Mouse (Mus musculus): ENCODE measurements at regions not wholly inside any gene's neighbourhood (a gene's known extent, or its start where the extent isn't known, plus 50 kb on each side); places are given as distances from the start of the nearest gene placed in this dataset.
"Not testable (repeated sequence)": the region's sequence is repeated elsewhere in the genome, so short reads cannot be mapped to it uniquely, and the experiment has no call there.

DNA sequence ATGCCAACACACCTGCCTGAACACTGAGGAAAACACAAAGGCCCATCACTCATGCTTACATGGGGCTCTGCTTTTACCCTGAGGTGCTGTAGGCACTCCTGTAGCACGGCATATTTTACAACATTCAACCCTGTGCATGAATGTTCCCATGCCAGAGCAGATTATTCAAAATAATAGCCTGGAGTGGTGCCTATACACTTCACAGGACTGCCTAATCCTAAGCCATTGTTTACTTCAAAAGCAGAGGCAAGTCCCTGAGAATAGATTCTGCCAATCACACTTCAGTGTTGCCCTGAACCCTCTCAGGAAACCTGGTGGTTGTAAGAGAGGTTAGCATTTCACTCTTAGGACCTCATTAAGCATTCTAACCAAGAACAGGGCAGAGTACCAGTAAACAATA is 828.1 kb downstream of the Ttll7 start:
- Histone ChIP-seq H3K36me3 (ENCODE audit: control insufficient read depth, insufficient read depth, low read length) (no peaks in the 10 kb centered on the region), H3K27ac (ENCODE audit: low read length) (no peak overlapping the region), H3K9ac (ENCODE audit: low read length) (no peak overlapping the region), H3K4me3 (replicated peaks; ENCODE audit: low read length) (no peak overlapping the region), H3K27me3 (ENCODE audit: control insufficient read depth, insufficient read depth, low read length) (no peaks in the 10 kb centered on the region), H3K4me1 (ENCODE audit: control insufficient read depth, insufficient read depth, low read length) (no peaks in the 10 kb centered on the region), H3K4me2 (ENCODE audit: low read depth, low read length) (no peak overlapping the region), H3K9me3 (replicated peaks; ENCODE audit: control insufficient read depth, low read length) (no peaks in the 10 kb centered on the region)
- no peak for ATAC-seq (ENCODE audit: insufficient read depth, low FRiP score)
- WGBS, result 64% methylated on average over 1 of the region's 1 CpGs

GRCm38 (mm10) chr3:147662572-147662971 is 810.4 kb downstream of the Ttll7 start:
- H3K9me3 ChIP-seq (replicated peaks; ENCODE audit: control insufficient read depth, low read length), result no peaks in the 10 kb centered on the region
- no peaks in the 10 kb centered on the region for H3K4me1 ChIP-seq (ENCODE audit: control insufficient read depth, insufficient read depth, low read length)
- H3K4me3 ChIP-seq (replicated peaks; ENCODE audit: low read length), result no peak overlapping the region
- no peaks in the 10 kb centered on the region for H3K27me3 ChIP-seq (ENCODE audit: control insufficient read depth, insufficient read depth, low read length)
- no peak overlapping the region for H3K4me2 ChIP-seq (ENCODE audit: low read depth, low read length)
- 67% methylated on average over 3 of the region's 3 CpGs for WGBS
- no peak overlapping the region for H3K9ac ChIP-seq (ENCODE audit: low read length)
- H3K36me3 ChIP-seq (ENCODE audit: control insufficient read depth, insufficient read depth, low read length), result no peaks in the 10 kb centered on the region
- no peak overlapping the region for H3K27ac ChIP-seq (ENCODE audit: low read length)
- no peak for ATAC-seq (ENCODE audit: insufficient read depth, low FRiP score)

DNA sequence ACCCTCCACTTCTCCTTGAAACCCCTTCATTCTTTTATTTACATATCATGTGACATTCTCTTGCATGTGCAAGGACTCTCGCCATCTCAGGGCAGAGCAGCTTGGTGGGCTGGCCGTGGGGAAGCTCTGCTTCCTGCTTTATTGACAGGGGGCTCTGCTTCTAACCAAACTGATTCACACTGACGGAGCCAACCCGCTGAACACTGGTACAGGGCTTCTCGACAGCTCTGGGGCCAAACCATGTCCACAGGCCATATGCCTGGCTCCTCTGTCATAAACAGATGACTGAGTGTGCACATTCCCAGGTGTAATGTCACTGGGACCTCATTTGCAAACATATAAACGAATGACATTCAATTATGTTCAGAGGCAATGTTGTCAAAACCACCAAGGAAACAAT is 800.7 kb downstream of the Ttll7 start:
- H3K27me3 ChIP-seq (ENCODE audit: control insufficient read depth, insufficient read depth, low read length), result no peaks in the 10 kb centered on the region
- H3K36me3 ChIP-seq (ENCODE audit: control insufficient read depth, insufficient read depth, low read length), result no peaks in the 10 kb centered on the region
- H3K4me2 ChIP-seq (ENCODE audit: low read depth, low read length), result no peak overlapping the region
- H3K4me1 ChIP-seq (ENCODE audit: control insufficient read depth, insufficient read depth, low read length), result no peaks in the 10 kb centered on the region
- H3K9ac ChIP-seq (ENCODE audit: low read length), result no peak overlapping the region
- 49% methylated on average over 6 of the region's 6 CpGs for WGBS
- no peak overlapping the region for H3K4me3 ChIP-seq (replicated peaks; ENCODE audit: low read length)
- ATAC-seq (ENCODE audit: insufficient read depth, low FRiP score), result no peak
- H3K9me3 ChIP-seq (replicated peaks; ENCODE audit: control insufficient read depth, low read length), result 0 out of 2 replicates have a peak, but pooled peaks cover 5% of the 10 kb centered on the region
- no peak overlapping the region for H3K27ac ChIP-seq (ENCODE audit: low read length)

DNA sequence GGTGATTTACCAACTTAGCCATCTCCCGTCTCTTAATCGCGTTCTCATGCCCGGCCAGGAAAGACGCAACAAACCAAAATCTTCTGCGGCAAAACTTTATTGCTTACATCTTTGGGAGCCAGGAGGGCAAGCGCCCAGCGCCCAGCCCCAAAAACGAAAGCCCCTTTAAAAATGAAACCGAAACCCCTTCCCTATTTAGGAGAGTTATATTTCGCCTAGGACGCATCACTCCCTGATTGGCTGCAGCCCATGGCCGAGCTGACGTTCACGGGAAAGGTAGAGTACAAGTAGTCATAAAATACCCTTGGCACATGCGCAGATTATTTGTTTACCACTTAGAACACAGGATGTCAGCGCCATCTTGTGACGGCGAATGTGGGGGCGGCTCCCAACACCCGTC is 783.3 kb downstream of the Ttll7 start:
- not testable (repeated sequence) for H3K27ac ChIP-seq (ENCODE audit: low read length); H3K27me3 ChIP-seq (ENCODE audit: control insufficient read depth, insufficient read depth, low read length); ATAC-seq (ENCODE audit: insufficient read depth, low FRiP score); H3K4me2 ChIP-seq (ENCODE audit: low read depth, low read length); H3K4me1 ChIP-seq (ENCODE audit: control insufficient read depth, insufficient read depth, low read length); H3K9ac ChIP-seq (ENCODE audit: low read length); H3K36me3 ChIP-seq (ENCODE audit: control insufficient read depth, insufficient read depth, low read length); H3K9me3 ChIP-seq (replicated peaks; ENCODE audit: control insufficient read depth, low read length); H3K4me3 ChIP-seq (replicated peaks; ENCODE audit: low read length)
- WGBS, result 94% methylated on average over 17 of the region's 21 CpGs

GRCm38 (mm10) chr3:147631151-147631550 is 779.0 kb downstream of the Ttll7 start:
- no peak for ATAC-seq (ENCODE audit: insufficient read depth, low FRiP score)
- Histone ChIP-seq H3K4me2 (ENCODE audit: low read depth, low read length) (no peak overlapping the region), H3K36me3 (ENCODE audit: control insufficient read depth, insufficient read depth, low read length) (no peaks in the 10 kb centered on the region), H3K27me3 (ENCODE audit: control insufficient read depth, insufficient read depth, low read length) (no peaks in the 10 kb centered on the region), H3K4me1 (ENCODE audit: control insufficient read depth, insufficient read depth, low read length) (no peaks in the 10 kb centered on the region), H3K4me3 (replicated peaks; ENCODE audit: low read length) (no peak overlapping the region), H3K9me3 (replicated peaks; ENCODE audit: control insufficient read depth, low read length) (no peaks in the 10 kb centered on the region), H3K9ac (ENCODE audit: low read length) (no peak overlapping the region), H3K27ac (ENCODE audit: low read length) (no peak overlapping the region)
- 67% methylated on average over 3 of the region's 3 CpGs for WGBS

- 47% methylated on average over 6 of the region's 6 CpGs for WGBS
These were observed 731.6 kb downstream of the Ttll7 start for GRCm38 (mm10) chr3:147583697-147584315.

DNA sequence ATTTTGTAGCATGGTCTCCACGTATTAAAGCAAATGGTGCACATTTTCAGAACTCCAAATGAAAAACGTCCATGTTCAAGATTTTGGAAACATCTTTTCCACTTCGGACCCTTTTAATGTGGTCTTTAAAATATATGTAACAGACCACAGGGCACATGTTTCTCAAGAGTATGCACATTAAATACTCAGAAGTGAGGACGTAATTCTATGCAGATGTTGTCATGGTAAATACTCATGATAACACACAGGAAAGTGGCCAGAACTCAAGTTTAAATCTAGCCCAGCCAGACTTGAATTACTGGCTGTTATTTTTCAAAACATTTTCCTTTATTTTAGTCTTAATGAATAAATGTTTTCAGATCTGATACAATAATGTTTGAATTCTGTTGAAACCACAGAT is 719.7 kb downstream of the Ttll7 start:
- no peaks in the 10 kb centered on the region for H3K27me3 ChIP-seq (ENCODE audit: control insufficient read depth, insufficient read depth, low read length)
- H3K9ac ChIP-seq (ENCODE audit: low read length), result no peak overlapping the region
- H3K36me3 ChIP-seq (ENCODE audit: control insufficient read depth, insufficient read depth, low read length), result no peaks in the 10 kb centered on the region
- no peak overlapping the region for H3K27ac ChIP-seq (ENCODE audit: low read length)
- H3K4me1 ChIP-seq (ENCODE audit: control insufficient read depth, insufficient read depth, low read length), result no peaks in the 10 kb centered on the region
- no peak overlapping the region for H3K4me3 ChIP-seq (replicated peaks; ENCODE audit: low read length)
- no peaks in the 10 kb centered on the region for H3K9me3 ChIP-seq (replicated peaks; ENCODE audit: control insufficient read depth, low read length)
- no peak overlapping the region for H3K4me2 ChIP-seq (ENCODE audit: low read depth, low read length)
- no peak for ATAC-seq (ENCODE audit: insufficient read depth, low FRiP score)
- 72% methylated on average over 4 of the region's 4 CpGs for WGBS

More at GRCm38 (mm10) chr3:147583697-147584315, 731.6 kb downstream of the Ttll7 start:
- no peak overlapping the region for H3K9ac ChIP-seq (ENCODE audit: low read length)
- no peaks in the 10 kb centered on the region for H3K27me3 ChIP-seq (ENCODE audit: control insufficient read depth, insufficient read depth, low read length)
- ATAC-seq (ENCODE audit: insufficient read depth, low FRiP score), result no peak
- H3K4me2 ChIP-seq (ENCODE audit: low read depth, low read length), result no peak overlapping the region
- H3K36me3 ChIP-seq (ENCODE audit: control insufficient read depth, insufficient read depth, low read length), result no peaks in the 10 kb centered on the region
- no peak overlapping the region for H3K27ac ChIP-seq (ENCODE audit: low read length)
- no peak overlapping the region for H3K4me3 ChIP-seq (replicated peaks; ENCODE audit: low read length)
- no peaks in the 10 kb centered on the region for H3K4me1 ChIP-seq (ENCODE audit: control insufficient read depth, insufficient read depth, low read length)
- H3K9me3 ChIP-seq (replicated peaks; ENCODE audit: control insufficient read depth, low read length), result no peaks in the 10 kb centered on the region

DNA sequence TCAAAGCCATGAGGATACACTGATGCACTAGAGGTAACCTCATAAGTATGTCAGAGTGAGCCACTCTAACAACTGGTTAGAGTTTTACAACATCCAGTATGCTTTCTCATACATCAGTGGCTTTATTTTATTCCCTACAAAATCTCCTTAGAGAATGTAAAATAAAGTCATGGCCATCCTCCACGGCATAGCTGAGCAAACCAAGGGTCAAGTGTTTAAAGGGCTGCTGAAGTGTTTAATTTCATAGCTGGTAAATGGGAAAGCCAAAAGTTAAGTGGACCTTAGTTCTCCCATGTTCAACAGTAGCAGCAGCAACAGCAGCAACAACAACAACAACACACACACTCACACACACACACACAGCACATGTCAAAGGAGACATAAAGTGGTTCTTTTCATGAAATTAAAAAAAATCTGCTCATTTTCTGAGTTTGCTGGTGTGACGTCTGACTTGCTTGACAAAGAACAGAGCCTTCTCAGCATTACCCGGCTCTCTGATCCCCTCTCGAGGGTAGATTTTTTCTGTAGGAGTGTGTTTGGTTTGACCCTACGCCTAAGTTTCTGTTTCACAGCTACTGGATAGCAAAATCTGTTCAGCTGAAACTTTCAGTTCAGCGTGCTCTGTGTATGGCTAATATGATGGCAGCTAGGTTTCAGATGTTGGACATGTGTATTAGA is 693.3 kb downstream of the Ttll7 start:
- 36% methylated on average over 6 of the region's 6 CpGs for WGBS
- H3K4me1 ChIP-seq (ENCODE audit: control insufficient read depth, insufficient read depth, low read length), result no peaks in the 10 kb centered on the region
- H3K4me2 ChIP-seq (ENCODE audit: low read depth, low read length), result no peak overlapping the region
- no peak overlapping the region for H3K9ac ChIP-seq (ENCODE audit: low read length)
- H3K27me3 ChIP-seq (ENCODE audit: control insufficient read depth, insufficient read depth, low read length), result no peaks in the 10 kb centered on the region
- no peaks in the 10 kb centered on the region for H3K36me3 ChIP-seq (ENCODE audit: control insufficient read depth, insufficient read depth, low read length)
- no peaks in the 10 kb centered on the region for H3K9me3 ChIP-seq (replicated peaks; ENCODE audit: control insufficient read depth, low read length)
- no peak overlapping the region for H3K27ac ChIP-seq (ENCODE audit: low read length)
- H3K4me3 ChIP-seq (replicated peaks; ENCODE audit: low read length), result no peak overlapping the region
- ATAC-seq (ENCODE audit: insufficient read depth, low FRiP score), result no peak

- H3K9ac ChIP-seq (ENCODE audit: low read length), result no peak overlapping the region
- WGBS, result 74% methylated on average over 4 of the region's 4 CpGs
- no peaks in the 10 kb centered on the region for H3K9me3 ChIP-seq (replicated peaks; ENCODE audit: control insufficient read depth, low read length)
- no peak overlapping the region for H3K4me2 ChIP-seq (ENCODE audit: low read depth, low read length)
- no peak overlapping the region for H3K27ac ChIP-seq (ENCODE audit: low read length)
- no peak overlapping the region for H3K4me3 ChIP-seq (replicated peaks; ENCODE audit: low read length)
- no peaks in the 10 kb centered on the region for H3K27me3 ChIP-seq (ENCODE audit: control insufficient read depth, insufficient read depth, low read length)
- no peak for ATAC-seq (ENCODE audit: insufficient read depth, low FRiP score)
- H3K4me1 ChIP-seq (ENCODE audit: control insufficient read depth, insufficient read depth, low read length), result no peaks in the 10 kb centered on the region
- no peaks in the 10 kb centered on the region for H3K36me3 ChIP-seq (ENCODE audit: control insufficient read depth, insufficient read depth, low read length)
These were observed 690.1 kb downstream of the Ttll7 start for GRCm38 (mm10) chr3:147542285-147542684.
